Mouse (Mus musculus) brain, embryonic 14.5 days (tissue): ENCODE results near the gene 1810010D01Rik.

Experiments used
- CTCF ChIP-seq: fragments of 200-500 bp; IDR thresholded peaks from 2 replicates; pipeline ENCODE4 v1.5.1; 2012; ENCODE audit warnings: inconsistent platforms, mild to moderate bottlenecking, moderate library complexity, borderline replicate concordance; ENCODE audit not compliant: insufficient read depth, insufficient read length; ENCODE audit errors: extremely low read depth
- POLR2A ChIP-seq: fragments of 200-500 bp; IDR thresholded peaks from 2 replicates; pipeline ENCODE4 v1.6.1; 2012; ENCODE audit warnings: mild to moderate bottlenecking, inconsistent platforms, borderline replicate concordance; ENCODE audit not compliant: poor library complexity, insufficient read depth, insufficient read length, severe bottlenecking; ENCODE audit errors: extremely low read depth

DNA sequence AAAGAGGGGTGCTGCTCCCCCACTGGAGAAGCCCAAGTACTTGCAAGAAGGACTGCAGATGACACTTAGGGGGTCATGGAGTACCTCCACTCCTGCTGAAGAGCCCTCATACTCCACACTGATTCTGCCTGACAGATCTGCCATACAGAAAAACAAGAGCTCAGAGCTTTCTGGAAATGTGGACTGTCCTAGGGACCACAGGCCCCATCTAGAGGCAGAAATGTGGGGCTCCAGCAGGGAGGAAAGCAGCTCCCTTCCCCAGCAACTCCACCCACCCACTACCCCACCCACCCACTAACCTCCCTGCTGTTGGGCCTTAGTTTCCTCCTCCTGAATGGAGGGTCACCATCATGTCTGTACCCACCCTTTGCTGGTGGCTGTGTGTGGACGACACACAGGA, 8.7 kb upstream of the 1810010D01Rik start:
- TF ChIP-seq POLR2A = no peak
- peak; percentile 41; the same call in 1 of the 2 replicates for TF ChIP-seq CTCF
